Mouse (Mus musculus) ES-Bruce4 (cell line): ENCODE data around the gene Krtap16-1. TPM values are rescaled to one million over a fixed set of nuclear protein-coding genes. Genes with fewer than 3 reads are reported as not detected.

ENCODE experiments used
- H3K27ac ChIP-seq: 2 replicates; pipeline ENCODE4 v1.5.1; 2012; ENCODE audit warnings: low read length, inconsistent platforms; ENCODE audit not compliant: insufficient read depth
- H3K27me3 ChIP-seq: 2 replicates; pipeline ENCODE4 v1.6.1; 2012; ENCODE audit warnings: mild to moderate bottlenecking, low read length, inconsistent platforms; ENCODE audit not compliant: control insufficient read depth, poor library complexity, insufficient read depth, severe bottlenecking
- H3K36me3 ChIP-seq: 2 replicates; pipeline ENCODE4 v1.6.1; 2012; ENCODE audit warnings: inconsistent platforms, mild to moderate bottlenecking, low read length, moderate library complexity; ENCODE audit not compliant: control insufficient read depth, poor library complexity, insufficient read depth, severe bottlenecking
- H3K4me1 ChIP-seq: one replicate; pipeline ENCODE4 v1.8.1; 2011; ENCODE audit warnings: low read length; ENCODE audit not compliant: control insufficient read depth, insufficient read depth
- H3K4me3 ChIP-seq: 2 replicates; pipeline ENCODE4 v1.5.1; 2011; ENCODE audit warnings: low read depth, mild to moderate bottlenecking, low read length
- H3K9ac ChIP-seq: 2 replicates; pipeline ENCODE4 v1.6.1; 2012; ENCODE audit warnings: low read depth, mild to moderate bottlenecking, inconsistent platforms; ENCODE audit not compliant: poor library complexity, severe bottlenecking
- H3K9me3 ChIP-seq: replicated peaks from 2 replicates; pipeline ENCODE4 v1.6.1; 2012; ENCODE audit warnings: mild to moderate bottlenecking, low read length, inconsistent platforms; ENCODE audit not compliant: control insufficient read depth, poor library complexity, insufficient read depth, severe bottlenecking
- CTCF ChIP-seq: IDR thresholded peaks from one replicate; pipeline ENCODE4 v1.8.1; 2011; ENCODE audit warnings: low read depth, low read length
- EP300 ChIP-seq: IDR thresholded peaks from 2 replicates; pipeline ENCODE4 v1.6.1; 2011; ENCODE audit warnings: low read depth, low read length; ENCODE audit not compliant: insufficient read depth
- POLR2A ChIP-seq: IDR thresholded peaks from one replicate; pipeline ENCODE4 v1.8.1; 2011; ENCODE audit warnings: low read length; ENCODE audit not compliant: insufficient read depth
- polyA plus RNA-seq: library from polyadenylated mRNA; stranded (reverse); fragments of >200 nt; gene quantifications from 2 replicates; pipeline ENCODE4 v1.2.4, GENCODE M21; 2011; ENCODE audit warnings: low read depth; ENCODE audit not compliant: missing spikeins, insufficient read depth, insufficient read length

Krtap16-1 gene
- polyA plus RNA-seq, 1 experiment = not detected

- Histone ChIP-seq H3K9ac (no peak overlapping the region), H3K4me1 (peaks cover 1% of the 10 kb centered on the region), H3K27me3 (no peaks in the 10 kb centered on the region), H3K36me3 (no peaks in the 10 kb centered on the region), H3K9me3 (no peaks in the 10 kb centered on the region), H3K4me3 (no peak overlapping the region), H3K27ac (no peak overlapping the region)
- no peak for TF ChIP-seq POLR2A
- no peak for TF ChIP-seq CTCF
- TF ChIP-seq EP300 = no peak
Observed at GRCm38 (mm10) chr11:99937751-99938264, 48.6 kb downstream of the Krtap16-1 start.

GRCm38 (mm10) chr11:99935991-99936390, 50.4 kb downstream of the Krtap16-1 start, which contains the start of gene Krtap31-2:
TSS of gene Krtap31-2 (plus strand) at chr11:99936291.
- Histone ChIP-seq H3K27me3 (no peaks in the 10 kb centered on the region), H3K36me3 (no peaks in the 10 kb centered on the region), H3K9ac (no peak within 1 kb of the TSS), H3K4me3 (no peak within 1 kb of the TSS), H3K9me3 (no peaks in the 10 kb centered on the region), H3K27ac (no peak within 1 kb of the TSS), H3K4me1 (peaks cover 1% of the 10 kb centered on the region)
- no peak for TF ChIP-seq EP300
- TF ChIP-seq CTCF = no peak
- TF ChIP-seq POLR2A = no peak

Other genes starting within 250 kb of the Krtap16-1 start
- gene Gm11595, start 213.7 kb downstream of the Krtap16-1 start, polyA plus RNA-seq = not detected in 2 replicates
- gene Krtap4-8, start 205.9 kb downstream of the Krtap16-1 start, polyA plus RNA-seq = not detected in 2 replicates
- gene Krtap4-9, start 201.4 kb downstream of the Krtap16-1 start, polyA plus RNA-seq = not detected in 2 replicates
- gene Gm11596, start 193.1 kb downstream of the Krtap16-1 start, polyA plus RNA-seq = not detected in 2 replicates
- not detected in 2 replicates for gene Gm11569, start 187.7 kb downstream of the Krtap16-1 start, polyA plus RNA-seq
- not detected in 2 replicates for gene Gm11554, start 182.2 kb downstream of the Krtap16-1 start, polyA plus RNA-seq
- not detected in 2 replicates for gene Krtap4-13, start 176.7 kb downstream of the Krtap16-1 start, polyA plus RNA-seq
- not detected in 2 replicates for gene Gm11564, start 170.9 kb downstream of the Krtap16-1 start, polyA plus RNA-seq
- not detected in 2 replicates for gene 2300003K06Rik, start 148.5 kb downstream of the Krtap16-1 start, polyA plus RNA-seq
- gene Krtap4-16, start 135.0 kb downstream of the Krtap16-1 start, polyA plus RNA-seq = not detected in 2 replicates
- gene Gm11568, start 128.7 kb downstream of the Krtap16-1 start, polyA plus RNA-seq = not detected in 2 replicates
- gene Gm11559, start 122.1 kb downstream of the Krtap16-1 start, polyA plus RNA-seq = not detected in 2 replicates
- gene Krtap9-1, start 113.2 kb downstream of the Krtap16-1 start, polyA plus RNA-seq = not detected in 2 replicates
- not detected in 2 replicates for gene Gm11567, start 107.4 kb downstream of the Krtap16-1 start, polyA plus RNA-seq
- not detected in 2 replicates for gene Krtap31-1, start 78.7 kb downstream of the Krtap16-1 start, polyA plus RNA-seq
- not detected in 2 replicates for gene Gm11565, start 71.8 kb downstream of the Krtap16-1 start, polyA plus RNA-seq
- gene Krtap31-2, start 50.3 kb downstream of the Krtap16-1 start, polyA plus RNA-seq = not detected in 2 replicates
- not detected in 2 replicates for gene Krtap9-5, start 38.1 kb downstream of the Krtap16-1 start, polyA plus RNA-seq
- not detected in 2 replicates for gene Krtap29-1, start 7.5 kb downstream of the Krtap16-1 start, polyA plus RNA-seq
- not detected in 2 replicates for gene Krtap17-1, start 7.4 kb upstream of the Krtap16-1 start, polyA plus RNA-seq
- gene Krt33a, start 29.6 kb upstream of the Krtap16-1 start, polyA plus RNA-seq = not detected in 2 replicates
- gene Krt33b, start 43.3 kb upstream of the Krtap16-1 start, polyA plus RNA-seq = not detected in 2 replicates
- gene Krt34, start 55.0 kb upstream of the Krtap16-1 start, polyA plus RNA-seq = not detected in 2 replicates
- gene Krt31, start 64.0 kb upstream of the Krtap16-1 start, polyA plus RNA-seq = not detected in 2 replicates
- not detected in 2 replicates for gene Krt32, start 101.6 kb upstream of the Krtap16-1 start, polyA plus RNA-seq
- not detected in 2 replicates for gene Krt35, start 109.6 kb upstream of the Krtap16-1 start, polyA plus RNA-seq
- gene Krt36, start 119.0 kb upstream of the Krtap16-1 start, polyA plus RNA-seq = not detected in 2 replicates
- gene Krt13, start 135.0 kb upstream of the Krtap16-1 start, polyA plus RNA-seq = not detected in 2 replicates
- gene Krt15, start 149.3 kb upstream of the Krtap16-1 start, polyA plus RNA-seq = 0.37 and 0.41 TPM in 2 replicates
- 83.7 and 93.1 TPM in 2 replicates for gene Krt19, start 162.1 kb upstream of the Krtap16-1 start, polyA plus RNA-seq
- not detected in 2 replicates for gene Krt9, start 206.6 kb upstream of the Krtap16-1 start, polyA plus RNA-seq
- 1.3 TPM in 1 of 2 replicates, not detected in the other for gene Krt14, start 221.0 kb upstream of the Krtap16-1 start, polyA plus RNA-seq